Mouse (Mus musculus) erythroblast, embryonic 14.5 days (primary cell): ENCODE results near the gene Dnah11. TPM values are rescaled to one million over a fixed set of nuclear protein-coding genes. Genes with fewer than 3 reads are reported as not detected.

Source experiments
- H3K27me3 ChIP-seq: 2 replicates; pipeline ENCODE4 v1.6.1; 2012; ENCODE audit warnings: inconsistent platforms; ENCODE audit not compliant: control insufficient read depth
- H3K36me3 ChIP-seq: 2 replicates; pipeline ENCODE4 v1.6.1; 2012; ENCODE audit warnings: mild to moderate bottlenecking, inconsistent platforms; ENCODE audit not compliant: control insufficient read depth
- H3K4me1 ChIP-seq: 2 replicates; pipeline ENCODE4 v1.6.1; 2012; ENCODE audit warnings: inconsistent platforms; ENCODE audit not compliant: control insufficient read depth
- H3K4me3 ChIP-seq: replicated peaks from 2 replicates; pipeline ENCODE3; 2012; ENCODE audit warnings: moderate library complexity, mild to moderate bottlenecking, inconsistent platforms
- H3K9me3 ChIP-seq: 2 replicates; pipeline ENCODE4 v1.6.1; 2012; ENCODE audit warnings: low read length, inconsistent platforms, mixed read lengths; ENCODE audit not compliant: control insufficient read depth
- GATA1 ChIP-seq: IDR thresholded peaks from 2 replicates; pipeline ENCODE4 v1.6.1; 2012; ENCODE audit warnings: low read length, inconsistent platforms, mixed read lengths
- TAL1 ChIP-seq: IDR thresholded peaks from 3 replicates; pipeline ENCODE4 v1.6.1; 2012; ENCODE audit warnings: low read length, inconsistent platforms, mixed read lengths
- polyA plus RNA-seq: library from polyadenylated mRNA; stranded (reverse); fragments of >175 nt; gene quantifications from 2 replicates; pipeline ENCODE4 v1.2.3, GENCODE M21; 2012

Dnah11 gene
- polyA plus RNA-seq, 1 experiment: not detected

DNA sequence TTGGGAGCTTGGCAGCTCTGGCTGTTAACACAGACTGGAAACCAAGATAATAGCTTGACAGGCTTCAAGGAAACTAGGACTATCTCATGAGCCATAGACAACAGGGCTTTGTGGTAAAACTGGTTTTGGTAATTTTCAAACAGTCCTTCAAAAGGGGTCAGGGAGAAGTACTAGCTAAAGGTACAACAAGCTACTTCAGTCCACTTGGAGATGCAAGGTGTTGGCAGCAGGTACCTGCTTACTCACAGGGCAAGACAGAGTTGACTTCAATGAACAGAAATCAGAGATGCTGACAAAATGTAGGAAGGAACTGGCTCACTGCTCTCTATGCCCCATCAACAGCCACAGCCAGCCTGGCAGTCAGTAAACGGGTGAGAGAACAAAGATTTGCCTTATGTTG lies 14.1 kb downstream of the Dnah11 start:
- Histone ChIP-seq H3K4me3 (no peak overlapping the region), H3K27me3 (no peaks in the 10 kb centered on the region), H3K9me3 (no peaks in the 10 kb centered on the region), H3K4me1 (peaks cover 1% of the 10 kb centered on the region), H3K36me3 (no peaks in the 10 kb centered on the region)
- no peak for TF ChIP-seq TAL1
- no peak for TF ChIP-seq GATA1

DNA sequence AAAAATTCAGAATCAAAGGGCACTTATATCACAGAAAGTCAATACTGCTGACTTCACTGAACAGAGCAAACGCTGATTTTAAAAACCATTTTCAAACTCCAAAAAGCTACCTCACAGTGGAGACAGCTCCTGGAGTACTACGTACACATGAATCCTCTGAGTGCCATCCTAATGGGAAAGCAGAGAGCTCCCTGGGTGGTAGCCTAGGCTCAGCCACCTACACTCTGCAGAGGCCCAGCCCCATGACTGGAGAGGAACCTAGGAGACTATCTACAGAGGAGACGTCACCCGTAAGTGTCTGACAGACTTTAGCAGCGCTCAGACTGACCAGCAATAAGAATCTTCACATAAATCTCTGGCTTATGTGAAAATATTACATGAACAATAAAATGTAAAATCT lies 21.1 kb downstream of the Dnah11 start:
- H3K4me3 ChIP-seq: no peak overlapping the region
- no peaks in the 10 kb centered on the region for H3K9me3 ChIP-seq
- no peaks in the 10 kb centered on the region for H3K27me3 ChIP-seq
- H3K36me3 ChIP-seq: no peaks in the 10 kb centered on the region
- H3K4me1 ChIP-seq: no peaks in the 10 kb centered on the region
- TF ChIP-seq GATA1 (no peak), TAL1 (no peak)

DNA sequence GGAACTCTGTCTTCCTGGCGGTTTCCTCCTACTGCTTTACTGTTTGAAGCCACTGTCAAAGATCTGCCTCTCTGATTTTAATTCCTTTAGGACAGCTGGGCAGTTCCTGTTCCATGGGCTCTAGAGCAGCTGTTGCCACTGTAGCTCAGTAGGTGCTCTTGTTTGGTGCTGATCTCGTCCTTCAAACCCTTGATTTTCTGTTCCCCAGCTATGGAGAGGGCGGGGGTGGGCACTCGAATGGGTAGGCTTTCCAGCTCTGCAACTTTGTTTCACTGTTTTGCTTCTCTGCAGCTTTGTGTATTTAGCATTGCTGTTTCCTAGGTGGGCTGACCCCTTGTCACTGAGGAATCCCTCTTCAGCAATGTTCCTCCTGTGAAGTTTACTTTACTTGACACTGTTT lies 34.1 kb downstream of the Dnah11 start:
- no peaks in the 10 kb centered on the region for H3K36me3 ChIP-seq
- H3K27me3 ChIP-seq: no peaks in the 10 kb centered on the region
- H3K4me3 ChIP-seq: no peak overlapping the region
- TF ChIP-seq TAL1 (no peak), GATA1 (no peak)
- H3K4me1 ChIP-seq: no peaks in the 10 kb centered on the region
- H3K9me3 ChIP-seq: no peaks in the 10 kb centered on the region

GRCm38 (mm10) chr12:118156986-118157385 lies 41.9 kb downstream of the Dnah11 start:
- H3K4me3 ChIP-seq: no peak overlapping the region
- H3K27me3 ChIP-seq: no peaks in the 10 kb centered on the region
- H3K4me1 ChIP-seq: no peaks in the 10 kb centered on the region
- TF ChIP-seq GATA1: no peak
- no peak for TF ChIP-seq TAL1
- H3K9me3 ChIP-seq: no peaks in the 10 kb centered on the region
- no peaks in the 10 kb centered on the region for H3K36me3 ChIP-seq

DNA sequence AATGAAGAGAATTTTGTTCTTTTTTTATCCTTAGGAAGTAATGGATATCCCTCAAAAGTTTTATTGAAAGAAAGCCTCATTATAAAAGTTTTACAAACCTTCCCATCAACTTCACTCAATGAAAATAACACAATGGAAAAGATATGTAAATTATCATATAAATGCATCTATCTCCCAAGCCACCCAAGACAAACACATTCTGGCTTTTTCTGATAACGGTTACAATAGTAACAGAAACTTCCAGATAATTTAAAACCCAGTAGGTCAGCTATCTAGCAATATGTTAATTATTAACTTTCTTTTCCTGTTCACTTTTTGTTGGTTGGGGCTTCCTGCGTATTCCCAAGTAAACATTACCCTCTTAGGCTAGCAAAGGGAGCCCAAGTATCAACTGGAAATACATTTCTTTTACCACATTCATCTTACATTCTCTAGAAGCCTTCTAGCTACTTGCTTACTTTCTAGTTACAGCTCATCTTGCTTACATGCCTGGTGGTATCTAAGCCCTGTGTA lies 51.3 kb downstream of the Dnah11 start:
- Histone ChIP-seq H3K36me3 (no peaks in the 10 kb centered on the region), H3K27me3 (no peaks in the 10 kb centered on the region), H3K4me1 (no peaks in the 10 kb centered on the region), H3K9me3 (no peaks in the 10 kb centered on the region), H3K4me3 (no peak overlapping the region)
- TF ChIP-seq GATA1 (no peak), TAL1 (no peak)

GRCm38 (mm10) chr12:118128116-118128515 lies 70.7 kb downstream of the Dnah11 start:
- no peaks in the 10 kb centered on the region for H3K9me3 ChIP-seq
- H3K36me3 ChIP-seq: no peaks in the 10 kb centered on the region
- H3K4me1 ChIP-seq: no peaks in the 10 kb centered on the region
- H3K27me3 ChIP-seq: no peaks in the 10 kb centered on the region
- H3K4me3 ChIP-seq: no peak overlapping the region
- no peak for TF ChIP-seq TAL1
- TF ChIP-seq GATA1: no peak

GRCm38 (mm10) chr12:118119668-118120067 lies 79.2 kb downstream of the Dnah11 start:
- Histone ChIP-seq H3K9me3 (peaks cover 7% of the 10 kb centered on the region; the same call in 1 of the 2 replicates), H3K4me1 (no peaks in the 10 kb centered on the region), H3K36me3 (no peaks in the 10 kb centered on the region), H3K4me3 (no peak overlapping the region), H3K27me3 (no peaks in the 10 kb centered on the region)
- TF ChIP-seq GATA1: no peak
- TF ChIP-seq TAL1: no peak

- no peak overlapping the region for H3K4me3 ChIP-seq
- H3K9me3 ChIP-seq: no peaks in the 10 kb centered on the region
- H3K36me3 ChIP-seq: no peaks in the 10 kb centered on the region
- no peaks in the 10 kb centered on the region for H3K4me1 ChIP-seq
- H3K27me3 ChIP-seq: no peaks in the 10 kb centered on the region
- TF ChIP-seq TAL1: no peak
- no peak for TF ChIP-seq GATA1
Observed at GRCm38 (mm10) chr12:118112599-118112998, 86.2 kb downstream of the Dnah11 start.

GRCm38 (mm10) chr12:118111896-118112295 lies 86.9 kb downstream of the Dnah11 start:
- H3K27me3 ChIP-seq: no peaks in the 10 kb centered on the region
- H3K36me3 ChIP-seq: no peaks in the 10 kb centered on the region
- no peak overlapping the region for H3K4me3 ChIP-seq
- no peaks in the 10 kb centered on the region for H3K4me1 ChIP-seq
- TF ChIP-seq GATA1: no peak
- TF ChIP-seq TAL1: no peak
- no peaks in the 10 kb centered on the region for H3K9me3 ChIP-seq

- Histone ChIP-seq H3K4me1 (no peaks in the 10 kb centered on the region), H3K4me3 (no peak overlapping the region), H3K27me3 (no peaks in the 10 kb centered on the region), H3K36me3 (no peaks in the 10 kb centered on the region), H3K9me3 (no peaks in the 10 kb centered on the region)
- TF ChIP-seq GATA1 (no peak), TAL1 (no peak)
Observed at GRCm38 (mm10) chr12:118107719-118108118, 91.1 kb downstream of the Dnah11 start.
